8 mouse cellular contexts compared by ENCODE assay signal in the genomic region with DNA sequence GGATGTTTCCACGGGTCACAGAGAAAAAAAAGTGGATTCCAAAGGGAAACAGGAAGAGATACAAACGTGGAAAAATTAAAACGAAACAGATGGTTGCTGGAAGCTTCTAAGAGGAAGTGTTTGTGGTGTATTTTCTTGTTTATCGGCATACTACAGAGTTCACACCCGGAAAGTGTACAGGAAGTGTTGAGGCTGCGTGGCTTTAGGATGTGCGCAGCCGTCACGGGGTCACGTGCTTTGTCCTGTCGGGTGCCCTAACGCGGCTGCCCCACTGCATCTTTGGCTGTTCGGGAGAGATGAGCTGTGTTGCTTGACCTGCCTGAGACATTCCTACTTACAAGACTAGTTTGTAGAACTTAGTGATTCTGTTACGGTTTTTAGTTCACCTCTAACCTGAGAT.
DNase-seq lines count a peak whose midpoint lies in the region; ATAC-seq and TF ChIP-seq lines count a peak whose summit lies in the region.

No protein-coding gene starts in this region.

- H3K36me3 ChIP-seq in kidney, adult 2 months (ENCODE audit: control insufficient read depth, insufficient read depth, low read length), result no peaks in the 10 kb centered on the region
- no peaks in the 10 kb centered on the region for H3K36me3 ChIP-seq in kidney, embryonic 14.5 days (ENCODE audit: control insufficient read depth, insufficient read depth, low read length)
- no peaks in the 10 kb centered on the region for H3K36me3 ChIP-seq in liver, embryonic 16.5 days (ENCODE audit: control insufficient read depth, insufficient read depth)
- no peaks in the 10 kb centered on the region for H3K36me3 ChIP-seq in midbrain, embryonic 13.5 days

- H3K4me2 ChIP-seq in kidney, embryonic 14.5 days (replicated peaks; ENCODE audit: low read depth, low read length), result no peak overlapping the region
- H3K4me2 ChIP-seq in liver, embryonic 16.5 days (ENCODE audit: low read depth, low read length), result peak overlapping the region; percentile 41
- no peak overlapping the region for H3K4me2 ChIP-seq in midbrain, embryonic 13.5 days (replicated peaks)

- H3K27ac ChIP-seq in kidney, adult 2 months (ENCODE audit: insufficient read depth, low read depth, low read length), result no peak overlapping the region
- H3K27ac ChIP-seq in kidney, embryonic 14.5 days (ENCODE audit: low read depth, low read length), result no peak overlapping the region
- no peak overlapping the region for H3K27ac ChIP-seq in liver, embryonic 16.5 days (ENCODE audit: low read length)
- H3K27ac ChIP-seq in midbrain, embryonic 13.5 days, result no peak overlapping the region

- no peaks in the 10 kb centered on the region for H3K27me3 ChIP-seq in kidney, adult 2 months (replicated peaks; ENCODE audit: control insufficient read depth, insufficient read depth, low read length)
- H3K27me3 ChIP-seq in kidney, embryonic 14.5 days (ENCODE audit: control insufficient read depth, insufficient read depth, low read length), result no peaks in the 10 kb centered on the region
- no peaks in the 10 kb centered on the region for H3K27me3 ChIP-seq in liver, embryonic 16.5 days (ENCODE audit: control insufficient read depth, insufficient read depth, low read depth, low read length)
- H3K27me3 ChIP-seq in midbrain, embryonic 13.5 days, result no peaks in the 10 kb centered on the region

- no peak for ATAC-seq in kidney, embryonic 14.5 days (ENCODE audit: low FRiP score, low TSS enrichment)
- ATAC-seq in activated CD4-positive, CD25-positive, alpha-beta regulatory T cell, adult 4 months, result peak; percentile 90
- peak; percentile 55 for ATAC-seq in liver, embryonic 16.5 days (ENCODE audit: low read depth)
- no peak for ATAC-seq in midbrain, embryonic 13.5 days

- TF ChIP-seq CTCF in kidney, adult 2 months (conservative IDR thresholded peaks at IDR 0.05; ENCODE audit: insufficient read depth, insufficient read length, low read depth, low read length), result no peak

- no peak for TF ChIP-seq POLR2A in kidney, adult 2 months (IDR thresholded peaks at IDR 0.05; ENCODE audit: low read depth, low read length)

- peak; percentile 38 for DNase-seq in kidney, adult 2 months
- peak; percentile 31 to 43 for DNase-seq in spleen, postnatal 36 days (ENCODE audit: low spot score in 2 of 2)
- DNase-seq in urinary bladder, postnatal 25 days (ENCODE audit: low spot score), result no peak
- DNase-seq in layer of hippocampus, postnatal 25 days (ENCODE audit: extremely low spot score in 1 of 2, low spot score in 1 of 2), result no peak

- no peak overlapping the region for H3K9ac ChIP-seq in kidney, embryonic 14.5 days (ENCODE audit: low read depth, low read length)
- H3K9ac ChIP-seq in liver, embryonic 16.5 days (ENCODE audit: low read depth, low read length), result 0 out of 2 replicates have a peak overlapping the region, but pooled peaks have one; percentile 16
- no peak overlapping the region for H3K9ac ChIP-seq in midbrain, embryonic 13.5 days (replicated peaks)

- 64% methylated on average over 15 of the region's 15 CpGs for WGBS in kidney, adult 2 months
- 82% methylated on average over 15 of the region's 15 CpGs for WGBS in kidney, embryonic 14.5 days
- WGBS in liver, embryonic 16.5 days (ENCODE audit: insufficient replicate concordance), result 19% methylated on average over 15 of the region's 15 CpGs
- 89% methylated on average over 15 of the region's 15 CpGs for WGBS in midbrain, embryonic 13.5 days

- peak overlapping the region; percentile 7; the same call in 1 of the 2 replicates for H3K4me3 ChIP-seq in kidney, adult 2 months (ENCODE audit: insufficient read depth, low read depth, low read length)
- no peak overlapping the region for H3K4me3 ChIP-seq in kidney, embryonic 14.5 days (ENCODE audit: low read length)
- 0 out of 2 replicates have a peak overlapping the region, but pooled peaks have one; percentile 10 for H3K4me3 ChIP-seq in liver, embryonic 16.5 days (ENCODE audit: low read depth, low read length)
- no peak overlapping the region for H3K4me3 ChIP-seq in midbrain, embryonic 13.5 days (replicated peaks)

- H3K4me1 ChIP-seq in kidney, adult 2 months (ENCODE audit: control insufficient read depth, insufficient read depth, low read length), result peaks cover 3% of the 10 kb centered on the region; the same call in 1 of the 2 replicates
- H3K4me1 ChIP-seq in kidney, embryonic 14.5 days (ENCODE audit: control insufficient read depth, insufficient read depth, low read length), result no peaks in the 10 kb centered on the region; the same call in 1 of the 2 replicates
- peaks cover 13% of the 10 kb centered on the region for H3K4me1 ChIP-seq in liver, embryonic 16.5 days (ENCODE audit: control insufficient read depth, low read depth, low read length)
- H3K4me1 ChIP-seq in midbrain, embryonic 13.5 days (replicated peaks), result peaks cover 6% of the 10 kb centered on the region; the same call in 1 of the 2 replicates

- H3K9me3 ChIP-seq in kidney, embryonic 14.5 days (ENCODE audit: control insufficient read depth, low read length), result no peaks in the 10 kb centered on the region
- H3K9me3 ChIP-seq in liver, embryonic 16.5 days (replicated peaks; ENCODE audit: control insufficient read depth, low read length), result no peaks in the 10 kb centered on the region
- no peaks in the 10 kb centered on the region for H3K9me3 ChIP-seq in midbrain, embryonic 13.5 days

Comparison
In these comparisons a context has a peak if more than half of its experiments do, and no peak if none do; other contexts are left out.
1. H3K4me3 ChIP-seq: peak in kidney, adult 2 months (single experiment) and liver, embryonic 16.5 days (single experiment); none in kidney, embryonic 14.5 days (single experiment) and midbrain, embryonic 13.5 days (single experiment).
2. DNase-seq: peak in kidney, adult 2 months (single experiment) and spleen, postnatal 36 days (2 of 2); none in urinary bladder, postnatal 25 days (single experiment) and layer of hippocampus, postnatal 25 days (0 of 2).
3. ATAC-seq: peak in activated CD4-positive, CD25-positive, alpha-beta regulatory T cell, adult 4 months (single experiment) and liver, embryonic 16.5 days (single experiment); none in kidney, embryonic 14.5 days (single experiment) and midbrain, embryonic 13.5 days (single experiment).